Comparison of ENCODE assay signal across 13 mouse cellular contexts in the genomic region with DNA sequence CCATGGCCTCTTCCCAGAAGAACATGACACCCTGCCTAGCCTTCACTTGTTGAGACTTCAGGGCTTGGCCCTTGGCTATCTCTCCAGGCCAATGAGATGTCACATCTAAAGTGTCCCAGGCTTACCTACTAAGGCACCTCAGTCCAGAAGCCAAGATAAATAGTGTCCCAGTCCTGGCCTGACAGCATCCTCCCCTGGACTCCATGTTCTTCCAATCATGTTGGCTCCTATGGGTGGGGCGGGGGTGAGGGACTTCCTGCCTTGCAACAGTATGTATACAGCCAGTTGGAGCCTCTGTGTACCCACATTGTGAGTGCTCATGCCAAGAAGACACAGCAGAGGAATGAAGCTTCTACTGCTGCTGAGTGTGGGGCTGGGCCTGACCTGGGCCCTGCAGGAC. TPM values are rescaled to one million over a fixed set of nuclear protein-coding genes. Genes with fewer than 3 reads are reported as not detected.
"Had no signal": no experiment of that assay in that cellular context is flagged by ENCODE, and none has a peak within 500 bp of the region (broad histone marks: within the 10 kb centered on the region; RNA-seq: fewer than 3 reads in every experiment).

A gene (plus strand): TSS at position 301 of the 400 bp plus-strand sequence.

- DNase-seq: retina, postnatal 1 day; right cerebral cortex, adult 18-20 months; right cerebral cortex, postnatal 14 days; right cerebral cortex, postnatal 25 days; right cerebral cortex, postnatal 4 days; spleen, adult 18-20 months; thymus, adult 18-20 months; thymus, adult 2 months; thymus, postnatal 14 days; thymus, postnatal 25 days; thymus, postnatal 36 days; thymus, postnatal 4 days had no signal

RNA-seq across cellular contexts. Expression of the gene that starts here (rescaled TPM):
- total RNA-seq: neutrophil, adult 5-6 weeks had no signal
